Mouse (Mus musculus): Measurements from ENCODE around the gene Mbd5.

DNA sequence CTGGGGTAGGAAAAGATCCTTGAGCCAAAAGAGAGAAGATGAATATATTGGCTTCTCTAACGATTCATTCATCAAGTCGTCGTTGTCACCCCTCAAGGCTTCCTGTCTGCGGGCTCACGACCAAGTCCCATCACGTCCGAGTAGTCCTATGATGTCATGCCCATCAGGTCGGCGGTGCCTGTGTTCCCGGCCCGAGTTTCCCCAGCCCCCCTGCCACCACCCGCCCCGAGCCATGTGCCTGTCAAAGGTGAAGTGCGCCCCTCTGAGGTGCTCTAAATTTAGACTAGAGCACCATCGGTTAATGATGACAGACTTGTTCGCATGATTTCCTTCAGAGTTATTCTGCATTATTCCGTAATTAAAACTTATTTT lies 418.2 kb downstream of the Mbd5 start:
- no peak for TF ChIP-seq POLR2A (IDR thresholded peaks at IDR 0.05; ENCODE audit: control insufficient read depth, low read depth, low read length)
- TF ChIP-seq CTCF (IDR thresholded peaks at IDR 0.05; ENCODE audit: control insufficient read depth, insufficient read depth, insufficient replicate concordance, low read depth, low read length) = no peak

All from testis, adult 2 months (tissue).